Mouse (Mus musculus) urinary bladder, postnatal 0 days (tissue): ENCODE results near the gene Ltb4r1. TPM values are rescaled to one million over a fixed set of nuclear protein-coding genes. Genes with fewer than 3 reads are reported as not detected.

Source experiments
- polyA plus RNA-seq: library from polyadenylated mRNA; unstranded; fragments of >200 nt; fragmentation: Nextera tagmentation; extraction: Ambion mirVana; gene quantifications from 2 replicates; pipeline ENCODE4 v1.2.1, GENCODE M21; 2015

The Ltb4r1 gene
- polyA plus RNA-seq: 0.76 and 6.9 TPM in 2 replicates

GRCm38 (mm10) chr14:55765696-55766095, at the start of gene Ltb4r1:
Gene Ltb4r1, plus strand, starts transcription at chr14:55765962.

GRCm38 (mm10) chr14:55721700-55722437, 43.9 kb upstream of the Ltb4r1 start, which contains the start of gene Rabggta:
Gene Rabggta, minus strand, starts transcription at chr14:55722263.

GRCm38 (mm10) chr14:55745180-55745860, 20.4 kb upstream of the Ltb4r1 start, which contains the start of the genes Dhrs1 and Nop9:
Gene Dhrs1, minus strand, starts transcription at chr14:55745690.
Gene Nop9, plus strand, starts transcription at chr14:55745693.

GRCm38 (mm10) chr14:55758363-55758784, 7.4 kb upstream of the Ltb4r1 start, which contains the start of gene Cideb:
Gene Cideb, minus strand, starts transcription at chr14:55758458.

GRCm38 (mm10) chr14:55761163-55761562, 4.6 kb upstream of the Ltb4r1 start, which contains the start of gene Ltb4r2:
Gene Ltb4r2, plus strand, starts transcription at chr14:55761428.

GRCm38 (mm10) chr14:55783958-55784235, 18.1 kb downstream of the Ltb4r1 start, which contains the start of gene Adcy4:
Gene Adcy4, minus strand, starts transcription at chr14:55784095.

GRCm38 (mm10) chr14:55788256-55789050, 22.7 kb downstream of the Ltb4r1 start, which contains the start of gene Ripk3:
Gene Ripk3, minus strand, starts transcription at chr14:55788865.

Other genes with a start within 250 kb of the Ltb4r1 start
- not detected in 2 replicates for gene Nrl, start 241.0 kb upstream of the Ltb4r1 start, polyA plus RNA-seq
- gene Pck2, start 225.7 kb upstream of the Ltb4r1 start, polyA plus RNA-seq: 41.2 and 47.1 TPM in 2 replicates
- gene Dcaf11, start 206.0 kb upstream of the Ltb4r1 start, polyA plus RNA-seq: 55.6 and 63.3 TPM in 2 replicates
- gene A730061H03Rik, start 205.6 kb upstream of the Ltb4r1 start, polyA plus RNA-seq: 0.51 and 1.1 TPM in 2 replicates
- 0.26 TPM in 1 of 2 replicates, not detected in the other for gene Fitm1, start 190.3 kb upstream of the Ltb4r1 start, polyA plus RNA-seq
- 104 and 112 TPM in 2 replicates for gene Psme1, start 187.8 kb upstream of the Ltb4r1 start, polyA plus RNA-seq
- 6.7 and 6.8 TPM in 2 replicates for gene Emc9, start 180.7 kb upstream of the Ltb4r1 start, polyA plus RNA-seq
- 218 and 249 TPM in 2 replicates for gene Psme2, start 174.8 kb upstream of the Ltb4r1 start, polyA plus RNA-seq
- 11.0 and 13.6 TPM in 2 replicates for gene Rnf31, start 174.3 kb upstream of the Ltb4r1 start, polyA plus RNA-seq
- gene Irf9, start 162.4 kb upstream of the Ltb4r1 start, polyA plus RNA-seq: 17.2 and 21.2 TPM in 2 replicates
- gene Rec8, start 147.9 kb upstream of the Ltb4r1 start, polyA plus RNA-seq: 1.3 and 1.9 TPM in 2 replicates
- 60.2 and 63.0 TPM in 2 replicates for gene Ipo4, start 130.0 kb upstream of the Ltb4r1 start, polyA plus RNA-seq
- 0.56 and 1.4 TPM in 2 replicates for gene Gm49378, start 128.1 kb upstream of the Ltb4r1 start, polyA plus RNA-seq
- 68.6 and 69.9 TPM in 2 replicates for gene Tm9sf1, start 122.2 kb upstream of the Ltb4r1 start, polyA plus RNA-seq
- gene Tssk4, start 115.8 kb upstream of the Ltb4r1 start, polyA plus RNA-seq: 0.26 and 0.35 TPM in 2 replicates
- gene Mdp1, start 105.5 kb upstream of the Ltb4r1 start, polyA plus RNA-seq: 35.8 and 39.5 TPM in 2 replicates
- 32.0 and 33.0 TPM in 2 replicates for gene Gmpr2, start 94.0 kb upstream of the Ltb4r1 start, polyA plus RNA-seq
- 388 and 415 TPM in 2 replicates for gene Nedd8, start 93.8 kb upstream of the Ltb4r1 start, polyA plus RNA-seq
- 13.9 and 15.5 TPM in 2 replicates for gene Tinf2, start 84.1 kb upstream of the Ltb4r1 start, polyA plus RNA-seq
- gene Tgm1, start 52.0 kb upstream of the Ltb4r1 start, polyA plus RNA-seq: 7.4 and 9.2 TPM in 2 replicates
- 17.3 and 20.5 TPM in 2 replicates for gene Rabggta, start 43.7 kb upstream of the Ltb4r1 start, polyA plus RNA-seq
- gene Dhrs1, start 20.3 kb upstream of the Ltb4r1 start, polyA plus RNA-seq: 60.6 and 62.9 TPM in 2 replicates
- 18.6 TPM in 2 replicates for gene Nop9, start 20.3 kb upstream of the Ltb4r1 start, polyA plus RNA-seq
- 0.13 and 0.18 TPM in 2 replicates for gene Cideb, start 7.5 kb upstream of the Ltb4r1 start, polyA plus RNA-seq
- 0.29 and 0.39 TPM in 2 replicates for gene Ltb4r2, start 4.5 kb upstream of the Ltb4r1 start, polyA plus RNA-seq
- gene Adcy4, start 18.1 kb downstream of the Ltb4r1 start, polyA plus RNA-seq: 2.3 and 2.7 TPM in 2 replicates
- 19.1 and 19.2 TPM in 2 replicates for gene Ripk3, start 22.9 kb downstream of the Ltb4r1 start, polyA plus RNA-seq
- 22.3 and 22.5 TPM in 2 replicates for gene Nfatc4, start 57.2 kb downstream of the Ltb4r1 start, polyA plus RNA-seq
- gene Nynrin, start 88.0 kb downstream of the Ltb4r1 start, polyA plus RNA-seq: 6.4 and 7.6 TPM in 2 replicates
- 0.18 and 0.21 TPM in 2 replicates for gene Cbln3, start 118.4 kb downstream of the Ltb4r1 start, polyA plus RNA-seq
- 8.4 and 9.2 TPM in 2 replicates for gene Khnyn, start 119.0 kb downstream of the Ltb4r1 start, polyA plus RNA-seq
- 43.8 and 50.4 TPM in 2 replicates for gene Sdr39u1, start 134.3 kb downstream of the Ltb4r1 start, polyA plus RNA-seq
- gene Cma1, start 178.7 kb downstream of the Ltb4r1 start, polyA plus RNA-seq: 35.6 and 71.0 TPM in 2 replicates
- gene Cma2, start 185.0 kb downstream of the Ltb4r1 start, polyA plus RNA-seq: 0.19 and 0.20 TPM in 2 replicates